Comparison of ENCODE assay signal across 16 mouse cellular contexts in the genomic region with DNA sequence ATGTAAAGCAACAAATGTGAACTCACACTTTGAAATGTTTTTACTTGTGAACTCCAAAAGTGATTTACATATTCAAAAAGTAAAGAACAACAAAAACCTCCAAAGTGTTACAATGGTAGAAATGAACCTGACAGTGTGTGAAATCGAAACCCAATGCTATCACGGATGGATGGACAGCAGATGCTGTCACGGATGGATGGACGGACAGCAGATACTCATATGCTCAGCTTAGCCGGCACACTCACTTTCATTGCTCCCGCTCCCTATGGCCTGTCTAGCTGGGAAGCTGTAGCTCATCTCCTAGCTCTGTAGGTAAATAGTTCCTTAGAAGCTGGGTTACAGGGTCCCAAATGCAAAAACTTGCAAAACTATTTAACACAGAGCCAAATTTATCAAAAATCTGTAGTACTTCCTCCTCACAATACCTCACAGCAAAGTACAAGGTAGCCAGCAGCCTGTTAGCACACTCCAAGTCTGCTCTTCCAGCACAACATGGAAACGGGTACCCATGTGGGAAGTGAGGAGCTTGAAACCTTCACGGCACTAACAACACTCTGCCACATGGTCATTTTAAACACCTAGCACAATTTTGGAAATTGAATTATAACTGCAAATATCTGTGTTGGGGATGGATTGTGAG. TPM values are rescaled to one million over a fixed set of nuclear protein-coding genes. Genes with fewer than 3 reads are reported as not detected.
DNase-seq lines count a peak whose midpoint lies in the region; ATAC-seq and TF ChIP-seq lines count a peak whose summit lies in the region.
"Had no signal": no experiment of that assay in that cellular context is flagged by ENCODE, and none has a peak within 500 bp of the region (broad histone marks: within the 10 kb centered on the region; RNA-seq: fewer than 3 reads in every experiment).

No protein-coding gene starts in this region.

- TF ChIP-seq CTCF in ES-Bruce4 (IDR thresholded peaks at IDR 0.05; ENCODE audit: low read depth, low read length): no peak
- TF ChIP-seq CTCF in olfactory bulb, adult 2 months (IDR thresholded peaks at IDR 0.05; ENCODE audit: insufficient read depth, low read depth, low read length): no peak

- no peak overlapping the region for H3K4me2 ChIP-seq in hindbrain, embryonic 11.5 days (replicated peaks; ENCODE audit: low read depth, low read length)
- no peak overlapping the region for H3K4me2 ChIP-seq in hindbrain, embryonic 13.5 days
- H3K4me2 ChIP-seq: heart, embryonic 13.5 days had no signal

- DNase-seq in hindbrain, embryonic 11.5 days (ENCODE audit: low spot score): peak; percentile 12
- no peak for DNase-seq in cerebellum, adult 8-10 months
- DNase-seq: adrenal gland, adult 8-10 months; cerebellum, postnatal 14 days; gastrocnemius, postnatal 25 days had no signal

- no peak for TF ChIP-seq EP300 in ES-Bruce4 (IDR thresholded peaks at IDR 0.05; ENCODE audit: insufficient read depth, low read depth, low read length)

- no peak overlapping the region for H3K27ac ChIP-seq in hindbrain, embryonic 11.5 days (ENCODE audit: low read depth, low read length)
- no peak overlapping the region for H3K27ac ChIP-seq in hindbrain, embryonic 13.5 days
- peak overlapping the region; percentile 68 for H3K27ac ChIP-seq in ES-Bruce4 (ENCODE audit: insufficient read depth, low read length)
- peak overlapping the region; percentile 93 for H3K27ac ChIP-seq in olfactory bulb, adult 2 months (ENCODE audit: insufficient read depth, low read depth, low read length)

- no peak for TF ChIP-seq POLR2A in ES-Bruce4 (IDR thresholded peaks at IDR 0.05; ENCODE audit: insufficient read depth, low read length)
- no peak for TF ChIP-seq POLR2A in olfactory bulb, adult 2 months (IDR thresholded peaks at IDR 0.05; ENCODE audit: insufficient read depth, low read depth, low read length)

- H3K9ac ChIP-seq in hindbrain, embryonic 11.5 days (ENCODE audit: low read depth, low read length): no peak overlapping the region
- H3K9ac ChIP-seq in hindbrain, embryonic 13.5 days: no peak overlapping the region
- H3K9ac ChIP-seq in ES-Bruce4 (ENCODE audit: low read depth, poor library complexity, severe bottlenecking): peak overlapping the region; percentile 17; the same call in 1 of the 2 replicates
- H3K9ac ChIP-seq: heart, embryonic 13.5 days had no signal

- H3K4me3 ChIP-seq in hindbrain, embryonic 11.5 days (ENCODE audit: low read depth, low read length): no peak overlapping the region
- no peak overlapping the region for H3K4me3 ChIP-seq in hindbrain, embryonic 13.5 days
- peak overlapping the region; percentile 89 for H3K4me3 ChIP-seq in megakaryocyte, embryonic 14.5 days (replicated peaks)
- no peak overlapping the region for H3K4me3 ChIP-seq in ES-Bruce4 (ENCODE audit: low read depth, low read length)
- H3K4me3 ChIP-seq in olfactory bulb, adult 2 months (ENCODE audit: insufficient read depth, low read depth, low read length): no peak overlapping the region
- H3K4me3 ChIP-seq: heart, embryonic 13.5 days had no signal

- ATAC-seq in hindbrain, embryonic 11.5 days (ENCODE audit: low FRiP score): no peak
- no peak for ATAC-seq in hindbrain, embryonic 13.5 days (ENCODE audit: low FRiP score)
- ATAC-seq in megakaryocyte, adult 5-6 weeks (ENCODE audit: poor library complexity, severe bottlenecking): no peak
- ATAC-seq: intestine, embryonic 16.5 days had no signal

- peaks cover 7% of the 10 kb centered on the region; the same call in 1 of the 2 replicates for H3K4me1 ChIP-seq in hindbrain, embryonic 11.5 days (replicated peaks; ENCODE audit: control insufficient read depth, insufficient read depth, low read length)
- H3K4me1 ChIP-seq in hindbrain, embryonic 13.5 days (replicated peaks): peaks cover 48% of the 10 kb centered on the region
- peaks cover 88% of the 10 kb centered on the region for H3K4me1 ChIP-seq in megakaryocyte, embryonic 14.5 days
- H3K4me1 ChIP-seq in ES-Bruce4 (ENCODE audit: control insufficient read depth, insufficient read depth, low read length): peaks cover 2% of the 10 kb centered on the region
- H3K4me1 ChIP-seq in olfactory bulb, adult 2 months (ENCODE audit: control insufficient read depth, insufficient read depth, low read length): peaks cover 30% of the 10 kb centered on the region

- WGBS in hindbrain, embryonic 11.5 days: 43% methylated on average over 8 of the region's 8 CpGs
- 38% methylated on average over 8 of the region's 8 CpGs for WGBS in hindbrain, embryonic 13.5 days
- WGBS in olfactory bulb, adult 2 months: 65% methylated on average over 8 of the region's 8 CpGs

- no peaks in the 10 kb centered on the region for H3K9me3 ChIP-seq in hindbrain, embryonic 11.5 days (ENCODE audit: control insufficient read depth, low read length)
- no peaks in the 10 kb centered on the region; the same call in 1 of the 2 replicates for H3K9me3 ChIP-seq in hindbrain, embryonic 13.5 days
- H3K9me3 ChIP-seq in megakaryocyte, embryonic 14.5 days: no peaks in the 10 kb centered on the region
- H3K9me3 ChIP-seq in ES-Bruce4 (replicated peaks; ENCODE audit: control insufficient read depth, insufficient read depth, low read length, poor library complexity, severe bottlenecking): no peaks in the 10 kb centered on the region
- H3K9me3 ChIP-seq: heart, embryonic 13.5 days had no signal

- no peaks in the 10 kb centered on the region for H3K36me3 ChIP-seq in hindbrain, embryonic 11.5 days (ENCODE audit: control insufficient read depth, insufficient read depth, low read length)
- H3K36me3 ChIP-seq in hindbrain, embryonic 13.5 days: no peaks in the 10 kb centered on the region
- peaks cover 15% of the 10 kb centered on the region for H3K36me3 ChIP-seq in megakaryocyte, embryonic 14.5 days (replicated peaks; ENCODE audit: low read length)
- H3K36me3 ChIP-seq in ES-Bruce4 (ENCODE audit: control insufficient read depth, insufficient read depth, low read length, poor library complexity, severe bottlenecking): no peaks in the 10 kb centered on the region
- H3K36me3 ChIP-seq: heart, embryonic 13.5 days had no signal

- no peaks in the 10 kb centered on the region for H3K27me3 ChIP-seq in hindbrain, embryonic 11.5 days (ENCODE audit: control insufficient read depth, insufficient read depth, low read length)
- H3K27me3 ChIP-seq in hindbrain, embryonic 13.5 days: no peaks in the 10 kb centered on the region
- no peaks in the 10 kb centered on the region for H3K27me3 ChIP-seq in megakaryocyte, embryonic 14.5 days (replicated peaks)
- no peaks in the 10 kb centered on the region for H3K27me3 ChIP-seq in ES-Bruce4 (ENCODE audit: control insufficient read depth, insufficient read depth, low read length, poor library complexity, severe bottlenecking)
- H3K27me3 ChIP-seq: heart, embryonic 13.5 days had no signal

RNA-seq across cellular contexts. Expression of gene A730071L15Rik, which starts 21.9 kb away (rescaled TPM):
- 0.43 and 1.2 TPM in 2 replicates for polyA plus RNA-seq in hindbrain, embryonic 11.5 days (2014; fragmentation: Nextera tagmentation; extraction: Ambion mirVana)
- 0.69 and 1.1 TPM in 2 replicates for polyA plus RNA-seq in hindbrain, embryonic 13.5 days (2015; fragmentation: Nextera tagmentation; extraction: Ambion mirVana)
- polyA plus RNA-seq in megakaryocyte, embryonic 14.5 days (2012; ENCODE audit: insufficient read depth, low replicate concordance): not detected in 2 replicates
- 0.09 and 0.57 TPM in 2 replicates for total RNA-seq in megakaryocyte, adult 5-6 weeks (2015)
- total RNA-seq in megakaryocyte, adult 5-6 weeks (2017): not detected in 2 replicates
- polyA plus RNA-seq in ES-Bruce4 (2011; ENCODE audit: insufficient read depth, insufficient read length, low read depth, missing spikeins): 0.41 and 0.49 TPM in 2 replicates
- polyA plus RNA-seq in olfactory bulb, adult 2 months (2012; ENCODE audit: insufficient read depth, insufficient read length, low replicate concordance, missing spikeins): not detected in 2 replicates
- total RNA-seq: layer of hippocampus, adult 18-20 months had no signal

RNA-seq across cellular contexts. Expression of gene Nudcd3, which starts 22.3 kb away (rescaled TPM):
- 40.8 and 43.9 TPM in 2 replicates for polyA plus RNA-seq in hindbrain, embryonic 11.5 days (2014; fragmentation: Nextera tagmentation; extraction: Ambion mirVana)
- 61.5 and 64.7 TPM in 2 replicates for polyA plus RNA-seq in hindbrain, embryonic 13.5 days (2015; fragmentation: Nextera tagmentation; extraction: Ambion mirVana)
- polyA plus RNA-seq in megakaryocyte, embryonic 14.5 days (2012; ENCODE audit: insufficient read depth, low replicate concordance): 7.9 and 9.9 TPM in 2 replicates
- total RNA-seq in megakaryocyte, adult 5-6 weeks (2015): 11.5 and 14.6 TPM in 2 replicates
- total RNA-seq in megakaryocyte, adult 5-6 weeks (2017): 25.0 and 25.6 TPM in 2 replicates
- polyA plus RNA-seq in ES-Bruce4 (2011; ENCODE audit: insufficient read depth, insufficient read length, low read depth, missing spikeins): 77.6 and 78.2 TPM in 2 replicates
- polyA plus RNA-seq in olfactory bulb, adult 2 months (2012; ENCODE audit: insufficient read depth, insufficient read length, low replicate concordance, missing spikeins): not detected in 2 replicates

RNA-seq across cellular contexts. Expression of gene Npc1l1, which starts 52.0 kb away (rescaled TPM):
- not detected in 2 replicates for polyA plus RNA-seq in hindbrain, embryonic 11.5 days (2014; fragmentation: Nextera tagmentation; extraction: Ambion mirVana)
- 0.04 and 0.05 TPM in 2 replicates for polyA plus RNA-seq in hindbrain, embryonic 13.5 days (2015; fragmentation: Nextera tagmentation; extraction: Ambion mirVana)
- polyA plus RNA-seq in megakaryocyte, embryonic 14.5 days (2012; ENCODE audit: insufficient read depth, low replicate concordance): not detected in 2 replicates
- total RNA-seq in megakaryocyte, adult 5-6 weeks (2015): not detected in 2 replicates
- total RNA-seq in megakaryocyte, adult 5-6 weeks (2017): not detected in 2 replicates
- polyA plus RNA-seq in ES-Bruce4 (2011; ENCODE audit: insufficient read depth, insufficient read length, low read depth, missing spikeins): 0.45 and 0.75 TPM in 2 replicates
- not detected in 2 replicates for polyA plus RNA-seq in olfactory bulb, adult 2 months (2012; ENCODE audit: insufficient read depth, insufficient read length, low replicate concordance, missing spikeins)
- total RNA-seq: liver, adult 2 months; megakaryocyte-erythroid progenitor cell, adult 5-6 weeks had no signal
- polyA plus RNA-seq: heart, embryonic 13.5 days; lung, embryonic 16.5 days had no signal

Comparison
In these comparisons a context has a peak if more than half of its experiments do, and no peak if none do; other contexts are left out.
1. H3K27ac ChIP-seq: peak in ES-Bruce4 (single experiment) and olfactory bulb, adult 2 months (single experiment); none in hindbrain, embryonic 11.5 days (single experiment) and hindbrain, embryonic 13.5 days (single experiment).